Mouse (Mus musculus): Measurements from ENCODE around the gene Kctd4.
"Not testable (repeated sequence)": the region's sequence is repeated elsewhere in the genome, so short reads cannot be mapped to it uniquely, and the experiment has no call there.

Gene Kctd4

GRCm38 (mm10) chr14:75954766-75955165 lies at the start of gene Kctd4:
TSS of gene Kctd4 (plus strand) at chr14:75955009.
- no peak for DNase-seq

GRCm38 (mm10) chr14:75906931-75907330 lies 47.9 kb upstream of the Kctd4 start:
- no peak for DNase-seq

- no peak for DNase-seq
Observed at GRCm38 (mm10) chr14:75911968-75912367, 42.8 kb upstream of the Kctd4 start.

GRCm38 (mm10) chr14:75912665-75913064 lies 42.1 kb upstream of the Kctd4 start:
- DNase-seq, result no peak

GRCm38 (mm10) chr14:75923314-75924052 lies 31.3 kb upstream of the Kctd4 start:
- no peak for DNase-seq

GRCm38 (mm10) chr14:75929713-75930112 lies 25.1 kb upstream of the Kctd4 start:
- DNase-seq, result not testable (repeated sequence)

- peak; percentile 5 to 19 for DNase-seq
Observed at GRCm38 (mm10) chr14:75931266-75931665, 23.5 kb upstream of the Kctd4 start.

- no peak for DNase-seq
Observed at GRCm38 (mm10) chr14:75934359-75934758, 20.4 kb upstream of the Kctd4 start.

GRCm38 (mm10) chr14:75937714-75938113 lies 17.1 kb upstream of the Kctd4 start:
- no peak for DNase-seq

GRCm38 (mm10) chr14:75941500-75941899 lies 13.3 kb upstream of the Kctd4 start:
- DNase-seq, result no peak

GRCm38 (mm10) chr14:75942365-75942764 lies 12.4 kb upstream of the Kctd4 start:
- no peak for DNase-seq

- no peak for DNase-seq
Observed at GRCm38 (mm10) chr14:75947674-75948073, 7.1 kb upstream of the Kctd4 start.

GRCm38 (mm10) chr14:75953011-75953410 lies 1.8 kb upstream of the Kctd4 start:
- no peak for DNase-seq

- peak in 1 of 2 experiments; percentile 18 for DNase-seq
Observed at GRCm38 (mm10) chr14:75962250-75962649, 7.4 kb downstream of the Kctd4 start.

GRCm38 (mm10) chr14:75963215-75963614 lies 8.4 kb downstream of the Kctd4 start:
- DNase-seq, result no peak

GRCm38 (mm10) chr14:75964000-75964399 lies 9.2 kb downstream of the Kctd4 start:
- no peak for DNase-seq

GRCm38 (mm10) chr14:75964433-75964832 lies 9.6 kb downstream of the Kctd4 start:
- DNase-seq, result no peak

GRCm38 (mm10) chr14:75967291-75967690 lies 12.5 kb downstream of the Kctd4 start:
- DNase-seq, result no peak

- DNase-seq, result no peak
Observed at GRCm38 (mm10) chr14:75976107-75976506, 21.3 kb downstream of the Kctd4 start.

GRCm38 (mm10) chr14:75981231-75981630 lies 26.4 kb downstream of the Kctd4 start:
- DNase-seq, result no peak

GRCm38 (mm10) chr14:75983891-75984290 lies 29.1 kb downstream of the Kctd4 start:
- no peak for DNase-seq

GRCm38 (mm10) chr14:75985112-75985511 lies 30.3 kb downstream of the Kctd4 start:
- no peak for DNase-seq

GRCm38 (mm10) chr14:75986878-75987483 lies 32.2 kb downstream of the Kctd4 start:
- DNase-seq, result no peak

- no peak for DNase-seq
Observed at GRCm38 (mm10) chr14:75989168-75989567, 34.4 kb downstream of the Kctd4 start.

- DNase-seq, result no peak
Observed at GRCm38 (mm10) chr14:75990936-75991335, 36.1 kb downstream of the Kctd4 start.

Measured in cerebellum, adult 18-20 months (tissue).